ENCODE assay signal across 27 mouse cellular contexts in genomic region chr11:13151901-13152300, GRCm38 (mm10).
"Had no signal": no experiment of that assay in that cellular context is flagged by ENCODE, and none has a peak within 500 bp of the region (broad histone marks: within the 10 kb centered on the region; RNA-seq: fewer than 3 reads in every experiment).

No protein-coding gene starts in this region.

- H3K36me3 ChIP-seq: heart, embryonic 13.5 days; heart, embryonic 15.5 days; hindbrain, embryonic 13.5 days; hindbrain, embryonic 15.5 days; kidney, embryonic 15.5 days; limb, embryonic 13.5 days; limb, embryonic 15.5 days; liver, embryonic 12.5 days had no signal

- H3K27me3 ChIP-seq: heart, embryonic 13.5 days; heart, embryonic 15.5 days; hindbrain, embryonic 13.5 days; hindbrain, embryonic 15.5 days; kidney, embryonic 15.5 days; limb, embryonic 13.5 days; limb, embryonic 15.5 days; liver, embryonic 12.5 days had no signal

- DNase-seq: gastrocnemius, postnatal 14 days; gastrocnemius, postnatal 36 days; heart, adult 11 months; heart, adult 2 months; heart, postnatal 14 days; heart, postnatal 36 days; kidney, adult 11 months; kidney, adult 2 months; kidney, adult 9 months; kidney, postnatal 14 days; kidney, postnatal 36 days; layer of hippocampus, adult 9-11 months; layer of hippocampus, postnatal 36 days; left cerebral cortex, postnatal 4 days had no signal

- H3K4me3 ChIP-seq: heart, adult 2 months; heart, embryonic 13.5 days; heart, embryonic 15.5 days; hindbrain, embryonic 13.5 days; hindbrain, embryonic 15.5 days; kidney, embryonic 15.5 days; limb, embryonic 13.5 days; limb, embryonic 15.5 days; liver, embryonic 12.5 days had no signal

- H3K4me1 ChIP-seq: heart, embryonic 13.5 days; heart, embryonic 15.5 days; hindbrain, embryonic 13.5 days; hindbrain, embryonic 15.5 days; kidney, embryonic 15.5 days; limb, embryonic 13.5 days; limb, embryonic 15.5 days; liver, embryonic 12.5 days had no signal

- H3K9ac ChIP-seq: heart, embryonic 13.5 days; heart, embryonic 15.5 days; hindbrain, embryonic 13.5 days; hindbrain, embryonic 15.5 days; kidney, embryonic 15.5 days; limb, embryonic 13.5 days; limb, embryonic 15.5 days; liver, embryonic 12.5 days; liver, embryonic 14.5 days had no signal

- ATAC-seq: hindbrain, postnatal 0 days; intestine, embryonic 16.5 days; liver, embryonic 12.5 days had no signal

- H3K9me3 ChIP-seq: heart, embryonic 13.5 days; heart, embryonic 15.5 days; hindbrain, embryonic 13.5 days; hindbrain, embryonic 15.5 days; kidney, embryonic 15.5 days; limb, embryonic 13.5 days; limb, embryonic 15.5 days; liver, embryonic 12.5 days had no signal

- H3K4me2 ChIP-seq: heart, embryonic 11.5 days; heart, embryonic 13.5 days; heart, embryonic 15.5 days; hindbrain, embryonic 13.5 days; hindbrain, embryonic 15.5 days; kidney, embryonic 15.5 days; limb, embryonic 13.5 days; limb, embryonic 15.5 days; liver, embryonic 12.5 days had no signal

- H3K27ac ChIP-seq: heart, adult 2 months; heart, embryonic 13.5 days; heart, embryonic 15.5 days; hindbrain, embryonic 13.5 days; hindbrain, embryonic 15.5 days; hindbrain, postnatal 0 days; kidney, embryonic 15.5 days; kidney, postnatal 0 days; limb, embryonic 13.5 days; limb, embryonic 15.5 days; liver, embryonic 12.5 days; liver, embryonic 14.5 days had no signal
